Mouse (Mus musculus) kidney, postnatal 10 days (tissue): Measurements from ENCODE around the gene Cacnb1.
A peak's percentile ranks its signal among the peaks of the same experiment; 100 is the strongest.

Experiments
- DNase-seq: peaks from one replicate; pipeline ENCODE4 v3.0.0; 2021; ENCODE audit warnings: mixed read lengths

The Cacnb1 gene

GRCm38 (mm10) chr11:97985727-97986677 is 36.8 kb downstream of the Cacnb1 start, which contains the start of gene Plxdc1:
Gene Plxdc1, minus strand, starts transcription at chr11:97986444.
- peak; percentile 62 for DNase-seq

DNA sequence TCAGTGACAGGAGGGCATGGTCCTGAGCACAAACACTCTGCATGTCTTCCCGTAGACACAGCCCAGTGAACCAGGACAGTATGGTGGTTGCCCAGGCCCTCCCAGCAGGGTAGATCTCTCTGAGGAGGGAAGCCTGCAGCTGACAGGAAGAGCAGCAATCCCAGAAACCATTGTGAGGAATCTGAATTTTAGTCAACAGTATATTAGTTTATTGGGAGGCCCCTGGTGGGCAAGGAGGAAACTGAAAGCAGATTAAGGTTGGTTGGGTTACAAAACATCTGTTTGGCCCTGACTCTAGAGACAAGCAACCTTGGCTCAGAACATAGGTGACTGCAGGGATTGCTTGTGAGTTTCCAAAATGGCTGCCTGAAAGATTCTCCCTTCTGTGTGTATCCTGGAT is 38.9 kb downstream of the Cacnb1 start:
- DNase-seq = no peak

DNA sequence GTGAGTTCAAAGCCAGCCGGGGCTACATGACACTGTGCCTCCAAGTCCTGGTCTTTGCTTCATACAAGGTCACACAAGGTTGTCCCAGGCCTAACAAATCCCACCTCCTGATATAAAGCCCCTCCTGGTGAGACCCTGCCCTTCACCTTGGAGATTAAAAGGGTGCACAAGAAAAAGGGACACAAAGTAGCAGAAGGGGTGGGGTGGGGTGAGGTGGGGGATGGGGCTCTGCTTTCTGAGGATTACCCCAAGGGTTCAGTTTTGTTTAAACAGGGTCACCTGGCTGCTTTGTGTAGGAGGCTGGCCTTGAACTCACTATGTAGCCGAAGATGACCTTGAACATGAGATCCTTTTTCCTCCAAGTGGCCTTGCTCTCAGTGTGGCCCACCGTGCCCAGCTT is 39.3 kb downstream of the Cacnb1 start:
- DNase-seq = no peak

GRCm38 (mm10) chr11:97982721-97983120 is 40.1 kb downstream of the Cacnb1 start:
- no peak for DNase-seq

GRCm38 (mm10) chr11:97980531-97980966 is 42.3 kb downstream of the Cacnb1 start:
- DNase-seq = no peak

DNA sequence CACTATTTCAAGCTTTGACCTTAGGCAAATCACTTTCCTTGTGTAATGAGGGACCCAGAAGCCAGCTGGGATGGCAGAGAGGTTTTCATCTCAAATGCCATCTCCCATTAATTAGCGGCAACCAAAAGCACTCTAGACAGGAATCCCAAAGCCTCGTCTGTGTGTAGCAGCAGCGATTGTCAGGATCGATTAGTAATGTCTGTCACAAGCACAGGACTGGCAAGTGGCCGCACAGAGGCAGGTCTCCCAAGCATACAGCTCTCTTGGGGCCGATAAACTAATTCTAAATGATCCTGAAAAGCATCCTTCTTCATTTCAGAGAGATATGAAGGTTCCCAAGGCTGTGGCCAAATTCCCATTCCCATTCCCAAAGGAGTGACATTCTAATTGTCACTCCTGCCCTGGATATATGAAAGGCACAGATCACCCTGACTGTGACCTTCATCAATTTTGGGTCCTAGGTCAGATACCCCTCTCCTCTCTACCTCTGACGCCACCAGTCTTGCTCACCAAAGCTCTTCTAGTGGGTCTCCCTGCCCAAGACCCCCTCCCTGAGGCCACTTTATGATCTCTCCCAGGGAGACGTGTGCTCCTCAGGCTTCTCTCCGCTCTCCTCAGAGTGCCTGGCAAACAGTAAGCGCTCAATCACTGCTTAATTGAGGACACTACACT is 42.9 kb downstream of the Cacnb1 start:
- DNase-seq = no peak

DNA sequence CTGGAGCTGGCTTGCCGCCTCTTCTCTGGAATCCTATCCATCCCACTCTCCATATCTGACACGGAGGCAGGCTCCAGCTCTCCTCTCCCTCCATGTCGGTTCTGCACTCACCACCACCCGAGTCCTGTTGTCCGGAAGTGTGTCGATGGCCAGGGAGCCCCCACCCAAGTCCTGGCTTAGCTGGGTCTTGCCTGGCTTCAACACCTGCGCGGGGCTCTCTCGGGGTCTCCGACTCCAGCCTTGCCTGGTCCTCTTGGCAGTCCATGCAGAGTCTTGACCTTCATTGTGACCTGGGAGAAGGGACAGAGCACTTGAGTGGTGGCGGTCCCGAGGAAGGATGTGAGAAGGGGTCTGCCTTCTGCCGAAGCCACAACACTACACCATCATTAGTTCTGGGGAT is 44.4 kb downstream of the Cacnb1 start:
- no peak for DNase-seq

DNA sequence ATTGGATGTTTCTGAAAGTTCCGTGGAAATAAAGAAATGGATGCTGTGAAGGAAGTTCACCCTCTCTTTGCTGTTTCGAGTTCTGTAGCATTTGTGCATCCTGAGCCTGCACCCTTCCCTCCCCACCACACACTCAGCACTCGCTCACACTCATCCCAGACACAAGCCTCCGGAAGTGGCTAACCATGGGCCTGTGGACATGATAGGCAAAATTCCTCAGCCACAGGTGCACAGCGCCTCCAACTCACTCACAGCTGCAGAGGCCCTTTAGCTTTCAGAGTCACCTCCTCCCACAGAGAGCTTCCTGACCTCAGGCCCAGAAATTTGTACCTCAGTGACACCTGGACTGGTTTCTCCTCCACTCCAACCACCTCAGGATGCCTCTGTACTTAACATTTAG is 45.0 kb downstream of the Cacnb1 start:
- no peak for DNase-seq

GRCm38 (mm10) chr11:97974746-97975145 is 48.1 kb downstream of the Cacnb1 start:
- DNase-seq = no peak

DNA sequence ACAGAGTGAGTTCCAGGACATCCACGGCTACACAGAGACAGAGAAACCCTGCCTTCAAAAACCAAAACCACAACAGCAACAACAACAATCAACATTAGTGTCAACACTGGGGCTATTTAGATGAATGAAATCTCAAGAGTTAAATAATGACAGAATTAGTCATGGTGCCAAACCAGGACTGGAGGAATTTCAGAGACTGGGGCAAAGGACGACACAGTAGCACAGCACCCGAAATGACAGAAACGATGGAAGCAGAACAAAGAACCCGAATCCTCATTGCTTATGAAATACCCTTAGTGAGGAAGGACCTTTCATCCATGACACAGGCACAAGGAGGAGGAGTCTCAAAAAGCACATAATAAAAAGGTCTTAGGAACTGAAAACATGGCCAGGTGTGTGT is 48.7 kb downstream of the Cacnb1 start:
- DNase-seq = no peak

- DNase-seq = no peak
Measured at GRCm38 (mm10) chr11:97972434-97972833, 50.4 kb downstream of the Cacnb1 start.

- DNase-seq = peak; percentile 64
Measured at GRCm38 (mm10) chr11:97971232-97971631, 51.6 kb downstream of the Cacnb1 start.

GRCm38 (mm10) chr11:97970771-97971170 is 52.1 kb downstream of the Cacnb1 start:
- DNase-seq = no peak

- DNase-seq = no peak
Measured at GRCm38 (mm10) chr11:97968385-97968784, 54.4 kb downstream of the Cacnb1 start.

DNA sequence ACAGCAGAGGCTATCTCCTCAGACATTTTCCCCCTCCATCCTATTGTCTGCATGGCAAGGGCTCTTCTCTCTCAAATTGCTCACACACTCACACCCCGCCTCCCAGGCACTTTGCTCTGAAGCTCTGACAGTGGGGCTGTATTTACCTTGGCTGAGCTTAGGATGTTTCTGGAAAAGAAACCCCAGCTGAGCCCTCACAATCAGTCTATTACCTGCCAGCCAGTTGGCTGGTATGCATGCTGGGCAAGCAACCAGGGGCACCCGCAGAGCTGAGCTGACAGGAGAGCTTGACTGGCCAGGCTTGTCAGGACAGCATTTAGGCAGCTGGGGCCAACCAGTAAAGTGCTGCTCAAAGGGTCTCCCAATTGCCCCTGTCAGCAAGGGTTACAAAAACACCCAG is 55.7 kb downstream of the Cacnb1 start:
- DNase-seq = peak; percentile 22

DNA sequence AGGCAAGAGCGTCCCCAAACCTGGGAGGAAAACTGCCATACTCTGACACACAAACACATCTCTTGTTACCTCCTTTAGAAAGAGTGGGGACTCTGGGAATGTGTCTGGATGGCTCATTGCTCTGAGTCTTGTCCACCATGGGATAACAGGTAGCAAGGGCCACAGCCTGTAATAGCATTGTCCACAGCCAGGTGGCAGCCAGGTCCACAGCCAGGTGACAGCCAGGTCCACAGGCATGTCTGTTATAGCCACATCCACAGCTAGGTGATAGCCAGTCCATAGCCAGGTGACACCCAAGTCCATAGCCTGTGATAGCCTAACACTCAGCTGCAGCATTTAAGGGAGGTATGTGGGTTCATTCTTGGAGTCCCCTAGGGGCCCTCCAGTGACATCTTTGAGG is 61.9 kb downstream of the Cacnb1 start:
- peak; percentile 56 for DNase-seq

DNA sequence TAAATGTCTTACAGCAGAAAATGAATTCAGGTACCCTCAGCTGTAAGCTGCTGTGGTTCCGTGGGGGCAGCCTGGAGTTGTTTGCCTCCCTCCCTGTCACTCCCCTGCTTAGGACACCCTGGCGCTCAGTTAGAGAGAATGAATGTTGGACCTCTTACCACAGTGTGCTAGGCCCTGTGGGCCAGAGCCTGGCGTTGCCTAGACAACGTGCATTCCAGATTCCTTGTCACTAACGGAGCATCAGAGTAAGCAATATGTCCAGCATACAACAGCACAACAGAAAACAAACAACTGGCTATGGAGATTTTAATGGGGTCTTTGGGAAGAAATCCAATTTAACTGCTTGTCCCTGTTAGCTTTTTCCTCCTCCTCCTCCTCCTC is 63.5 kb downstream of the Cacnb1 start:
- peak; percentile 39 for DNase-seq

GRCm38 (mm10) chr11:97958641-97959299 is 64.1 kb downstream of the Cacnb1 start:
- DNase-seq = no peak

GRCm38 (mm10) chr11:97956905-97957560 is 65.8 kb downstream of the Cacnb1 start:
- DNase-seq = peak; percentile 79

DNA sequence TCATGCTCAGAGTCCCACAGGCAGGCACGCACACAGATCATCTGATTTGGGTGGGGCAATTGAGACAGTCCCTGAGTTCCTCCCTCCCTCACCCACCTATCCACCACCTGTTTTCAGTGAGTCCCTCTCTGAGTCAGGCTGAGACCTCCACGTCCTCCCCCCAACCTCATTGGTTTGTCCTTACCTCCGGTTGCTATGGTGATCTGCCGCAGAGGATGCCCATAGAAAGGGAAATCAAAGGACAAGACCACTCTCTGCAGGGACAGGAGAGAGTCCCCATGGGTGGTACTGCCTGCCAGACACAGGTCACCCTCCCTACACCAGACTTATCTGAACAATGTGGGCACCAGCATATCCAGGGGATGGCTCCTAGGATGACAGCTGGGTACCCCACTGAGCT is 66.9 kb downstream of the Cacnb1 start:
- DNase-seq = no peak

DNA sequence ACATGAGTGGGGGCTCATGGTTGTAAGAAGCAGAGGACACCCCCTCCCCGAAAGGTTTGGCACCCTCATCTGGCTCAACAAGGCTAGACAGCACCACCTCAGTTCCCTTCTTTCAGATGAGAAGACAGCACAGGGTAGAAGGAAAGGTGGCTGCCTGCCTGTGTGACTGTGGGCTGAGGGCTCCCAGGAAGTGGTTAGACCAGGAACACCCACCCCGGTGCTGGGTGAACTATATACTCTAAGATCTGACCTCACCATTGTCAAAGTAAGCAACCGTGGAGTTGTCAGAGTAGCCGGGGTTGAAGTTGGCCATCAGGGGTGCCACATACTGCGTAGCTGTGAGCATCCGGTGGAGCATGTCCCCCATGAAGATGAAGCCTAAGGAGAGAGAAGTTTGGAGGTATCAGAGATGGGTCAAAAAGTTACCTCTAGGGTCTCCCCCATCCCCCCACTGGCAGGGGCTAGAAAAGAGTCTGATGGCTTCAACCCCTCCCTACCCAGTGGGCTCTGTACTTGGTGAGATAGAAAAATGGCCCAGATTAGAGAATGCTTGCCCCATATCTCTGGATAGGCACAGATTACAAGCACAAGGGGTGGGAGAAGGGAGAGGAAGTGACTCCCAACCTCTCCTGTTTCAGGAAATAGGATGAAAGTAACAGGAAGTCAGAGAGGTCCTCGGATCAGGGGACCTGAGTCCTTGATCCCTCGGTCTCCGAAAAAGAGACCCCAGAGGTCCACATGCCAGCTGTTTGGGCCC is 67.5 kb downstream of the Cacnb1 start:
- no peak for DNase-seq

GRCm38 (mm10) chr11:97954469-97955141 is 68.2 kb downstream of the Cacnb1 start:
- DNase-seq = peak; percentile 29
